In genomic region chr8:104542160-104542559, GRCm38 (mm10) we compare ENCODE assay signal across 10 mouse cellular contexts. TPM values are rescaled to one million over a fixed set of nuclear protein-coding genes. Genes with fewer than 3 reads are reported as not detected.
DNase-seq lines count a peak whose midpoint lies in the region.
"Had no signal": no experiment of that assay in that cellular context is flagged by ENCODE, and none has a peak within 500 bp of the region (broad histone marks: within the 10 kb centered on the region; RNA-seq: fewer than 3 reads in every experiment).

No protein-coding gene starts in this region.

- DNase-seq in embryo, embryonic 10 days (ENCODE audit: low spot score): peak; percentile 4
- no peak for DNase-seq in embryo, embryonic 11 days
- peak; percentile 73 for DNase-seq in layer of hippocampus, adult 11-12 months (ENCODE audit: low spot score)
- no peak for DNase-seq in layer of hippocampus, postnatal 25 days (ENCODE audit: extremely low spot score in 1 of 2, low spot score in 1 of 2)
- peak; percentile 34 to 40 for DNase-seq in layer of hippocampus, postnatal 10 days (ENCODE audit: low spot score in 2 of 2)
- DNase-seq in right cerebral cortex, postnatal 10 days (ENCODE audit: low spot score in 2 of 2): peak; percentile 74 to 86
- DNase-seq in urinary bladder, adult 2 months (ENCODE audit: low spot score): no peak
- DNase-seq in lung, postnatal 14 days: no peak
- DNase-seq: lung, postnatal 10 days had no signal

RNA-seq across cellular contexts. Expression of gene Car7, which starts 7.7 kb away (rescaled TPM):
- total RNA-seq in layer of hippocampus, postnatal 25 days (2021): 10 to 100 TPM; 14.8 to 26.6 TPM
- total RNA-seq in layer of hippocampus, postnatal 10 days (2021): 10 to 100 TPM; 13.5 to 18.2 TPM
- polyA plus RNA-seq in urinary bladder, adult 2 months (2012; rRNA removed): 3.5 and 4.7 TPM in 2 replicates

RNA-seq across cellular contexts. Expression of gene Nae1, which starts 7.7 kb away (rescaled TPM):
- total RNA-seq in layer of hippocampus, postnatal 25 days (2021): 10 to 100 TPM; 44.3 to 46.9 TPM
- total RNA-seq in layer of hippocampus, postnatal 10 days (2021): 10 to 100 TPM; 49.9 to 52.4 TPM
- 56.2 and 71.4 TPM in 2 replicates for polyA plus RNA-seq in urinary bladder, adult 2 months (2012; rRNA removed)

RNA-seq across cellular contexts. Expression of gene Terb1, which starts 32.5 kb away (rescaled TPM):
- under 1 TPM; 0.57 to 0.80 TPM for total RNA-seq in layer of hippocampus, postnatal 25 days (2021)
- total RNA-seq in layer of hippocampus, postnatal 10 days (2021): under 1 TPM; 0.54 to 0.96 TPM
- polyA plus RNA-seq in urinary bladder, adult 2 months (2012; rRNA removed): 0.47 and 0.54 TPM in 2 replicates
- polyA plus RNA-seq: C2C12 had no signal

RNA-seq across cellular contexts. Expression of gene Pdp2, which starts 49.1 kb away (rescaled TPM):
- total RNA-seq in layer of hippocampus, postnatal 25 days (2021): 1 to 10 TPM; 7.8 to 8.1 TPM
- total RNA-seq in layer of hippocampus, postnatal 10 days (2021): 1 to 10 TPM; 9.0 to 9.2 TPM
- 6.1 and 7.2 TPM in 2 replicates for polyA plus RNA-seq in urinary bladder, adult 2 months (2012; rRNA removed)

Comparison
In these comparisons a context has a peak if more than half of its experiments do, and no peak if none do; other contexts are left out.
1. DNase-seq: peak in embryo, embryonic 10 days (single experiment), layer of hippocampus, adult 11-12 months (single experiment), layer of hippocampus, postnatal 10 days (2 of 2) and right cerebral cortex, postnatal 10 days (2 of 2); none in embryo, embryonic 11 days (single experiment), layer of hippocampus, postnatal 25 days (0 of 2), urinary bladder, adult 2 months (single experiment) and lung, postnatal 14 days (single experiment).